Mouse (Mus musculus) myocyte (in vitro differentiated cells): Measurements from ENCODE around the gene Epha6. TPM values are rescaled to one million over a fixed set of nuclear protein-coding genes. Genes with fewer than 3 reads are reported as not detected.

Experiments
- H3K27me3 ChIP-seq: one replicate; pipeline ENCODE4 v1.6.1; 2011; ENCODE audit not compliant: control insufficient read depth, insufficient read depth, insufficient read length
- H3K36me3 ChIP-seq: one replicate; pipeline ENCODE4 v1.6.1; 2011; ENCODE audit not compliant: control insufficient read depth, insufficient read depth
- H3K4me2 ChIP-seq: one replicate; pipeline ENCODE4 v1.6.1; 2011; ENCODE audit warnings: low read depth, control low read depth
- H3K4me3 ChIP-seq: one replicate; pipeline ENCODE4 v1.5.1; 2011; ENCODE audit warnings: mild to moderate bottlenecking, control low read depth, moderate library complexity
- H3K79me2 ChIP-seq: one replicate; pipeline ENCODE4 v1.6.1; 2011; ENCODE audit not compliant: control insufficient read depth, insufficient read depth
- H3ac ChIP-seq: one replicate; pipeline ENCODE4 v1.6.1; 2011; ENCODE audit not compliant: control insufficient read depth, insufficient read length
- CEBPB ChIP-seq: IDR thresholded peaks from 2 replicates; pipeline ENCODE4 v1.6.1; 2011; ENCODE audit warnings: mild to moderate bottlenecking, moderate library complexity; ENCODE audit not compliant: poor library complexity, insufficient read depth, severe bottlenecking
- E2F4 ChIP-seq: IDR thresholded peaks from one replicate; pipeline ENCODE4 v1.6.1; 2011; ENCODE audit warnings: mild to moderate bottlenecking, control low read depth, moderate library complexity; ENCODE audit not compliant: insufficient read depth
- MAX ChIP-seq: IDR thresholded peaks from one replicate; pipeline ENCODE4 v1.6.1; 2011; ENCODE audit warnings: low read depth, mild to moderate bottlenecking, control low read depth
- MYOD1 ChIP-seq, 3 experiments: IDR thresholded peaks; one replicate each; pipeline ENCODE4 v1.6.1; 2011; ENCODE audit warnings: control low read depth in 2 of 3, low read depth in 2 of 3, mild to moderate bottlenecking in 2 of 3, moderate library complexity in 1 of 3; ENCODE audit not compliant: insufficient read length in 2 of 3, control insufficient read depth in 1 of 3
- MYOG ChIP-seq, 3 experiments: IDR thresholded peaks; one replicate each; pipeline ENCODE4 v1.6.1; 2011; ENCODE audit warnings: control low read depth in 2 of 3, low read depth in 2 of 3, mild to moderate bottlenecking in 2 of 3; ENCODE audit not compliant: insufficient read length in 2 of 3, control insufficient read depth in 1 of 3, insufficient read depth in 1 of 3
- POLR2A ChIP-seq: IDR thresholded peaks from one replicate; pipeline ENCODE4 v1.6.1; 2011; ENCODE audit warnings: low read depth, mild to moderate bottlenecking, control low read depth, moderate library complexity; ENCODE audit not compliant: insufficient read length
- POLR2AphosphoS2 ChIP-seq: IDR thresholded peaks from one replicate; pipeline ENCODE4 v1.6.1; 2011; ENCODE audit warnings: low read depth, control low read depth; ENCODE audit not compliant: insufficient read length
- REST ChIP-seq: IDR thresholded peaks from one replicate; pipeline ENCODE4 v1.6.1; 2011; ENCODE audit warnings: mild to moderate bottlenecking, control low read depth, moderate library complexity; ENCODE audit not compliant: insufficient read depth, insufficient read length
- SRF ChIP-seq: IDR thresholded peaks from one replicate; pipeline ENCODE4 v1.6.1; 2011; ENCODE audit warnings: low read depth; ENCODE audit not compliant: control insufficient read depth, insufficient read length
- TCF12 ChIP-seq: IDR thresholded peaks from one replicate; pipeline ENCODE4 v1.6.1; 2011; ENCODE audit warnings: mild to moderate bottlenecking, control low read depth; ENCODE audit not compliant: poor library complexity, insufficient read depth, severe bottlenecking
- TCF3 ChIP-seq: IDR thresholded peaks from one replicate; pipeline ENCODE4 v1.6.1; 2011; ENCODE audit warnings: low read depth, control low read depth; ENCODE audit not compliant: insufficient read length
- USF1 ChIP-seq: IDR thresholded peaks from one replicate; pipeline ENCODE4 v1.6.1; 2011; ENCODE audit warnings: low read depth, mild to moderate bottlenecking, control low read depth, moderate library complexity
- polyA plus RNA-seq: library from polyadenylated mRNA; unstranded; fragments of >200 nt; fragmentation: generic; extraction: Trizol; gene quantifications from one replicate; pipeline ENCODE4 v1.2.1, GENCODE M21; 2012; ENCODE audit warnings: missing spikeins

The Epha6 gene
- polyA plus RNA-seq, 1 experiment = not detected

DNA sequence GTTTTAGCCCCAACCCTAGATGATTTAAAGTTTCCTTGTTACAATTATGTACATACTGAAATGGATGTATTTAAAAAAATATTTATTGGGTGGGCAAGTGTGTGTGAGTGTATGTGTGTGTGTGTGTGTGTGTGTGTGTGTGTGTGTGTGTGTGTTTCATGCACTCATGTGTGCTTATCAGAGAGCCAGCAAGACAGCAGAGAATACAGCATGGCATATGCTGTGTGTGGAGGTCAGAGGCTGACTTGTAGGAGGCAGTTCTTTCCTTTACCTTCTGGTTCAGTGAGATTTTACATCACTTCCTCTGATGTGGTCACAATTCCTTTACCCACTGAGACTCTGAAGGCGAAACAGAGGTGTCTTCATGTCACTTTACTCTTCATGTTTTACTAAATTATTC, 321.4 kb downstream of the Epha6 start:
- Histone ChIP-seq H3K27me3 (no peaks in the 10 kb centered on the region), H3ac (no peak overlapping the region)
- TF ChIP-seq MAX (no peak), REST (no peak), POLR2A (no peak), TCF3 (no peak), E2F4 (no peak), USF1 (no peak), MYOG (IDR thresholded peaks at IDR 0.05; ENCODE audit: control insufficient read depth in 1 of 3, insufficient read depth in 1 of 3, insufficient read length in 2 of 3, low read depth in 2 of 3) (no peak), CEBPB (no peak), POLR2AphosphoS2 (no peak), SRF (no peak), TCF12 (no peak), MYOD1 (IDR thresholded peaks at IDR 0.05; ENCODE audit: control insufficient read depth in 1 of 3, insufficient read length in 2 of 3, low read depth in 2 of 3) (no peak)

DNA sequence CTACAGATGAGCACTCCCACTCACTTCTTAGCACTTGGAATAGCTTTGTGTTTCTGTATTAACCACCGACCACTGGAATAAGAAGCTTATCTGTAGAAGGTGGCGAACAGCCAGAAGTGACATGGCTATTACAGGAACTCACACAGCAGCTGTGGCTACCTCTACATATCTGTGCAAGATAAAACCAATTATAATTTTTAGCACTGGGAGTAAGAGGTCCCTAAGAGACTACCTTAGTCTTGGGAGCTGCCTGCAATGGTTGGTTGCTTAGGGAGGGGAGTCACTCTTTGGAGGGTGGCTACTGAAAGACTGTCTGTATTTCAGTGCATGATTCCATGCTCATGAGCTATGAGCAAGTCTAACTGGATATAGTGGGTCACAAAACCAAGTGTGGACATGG, 331.2 kb downstream of the Epha6 start:
- Histone ChIP-seq H3K36me3 (no peaks in the 10 kb centered on the region), H3K79me2 (no peaks in the 10 kb centered on the region), H3K4me2 (no peak overlapping the region), H3ac (no peak overlapping the region), H3K27me3 (no peaks in the 10 kb centered on the region), H3K4me3 (no peak overlapping the region)
- TF ChIP-seq SRF (no peak), REST (no peak), CEBPB (no peak), POLR2A (no peak), POLR2AphosphoS2 (no peak), USF1 (no peak), E2F4 (no peak), MYOD1 (IDR thresholded peaks at IDR 0.05; ENCODE audit: control insufficient read depth in 1 of 3, insufficient read length in 2 of 3, low read depth in 2 of 3) (no peak), TCF3 (no peak), TCF12 (no peak), MAX (no peak), MYOG (IDR thresholded peaks at IDR 0.05; ENCODE audit: control insufficient read depth in 1 of 3, insufficient read depth in 1 of 3, insufficient read length in 2 of 3, low read depth in 2 of 3) (no peak)

More for the DNA sequence above, 321.4 kb downstream of the Epha6 start:
- no peaks in the 10 kb centered on the region for H3K36me3 ChIP-seq
- no peaks in the 10 kb centered on the region for H3K79me2 ChIP-seq
- no peak overlapping the region for H3K4me3 ChIP-seq
- H3K4me2 ChIP-seq = no peak overlapping the region

DNA sequence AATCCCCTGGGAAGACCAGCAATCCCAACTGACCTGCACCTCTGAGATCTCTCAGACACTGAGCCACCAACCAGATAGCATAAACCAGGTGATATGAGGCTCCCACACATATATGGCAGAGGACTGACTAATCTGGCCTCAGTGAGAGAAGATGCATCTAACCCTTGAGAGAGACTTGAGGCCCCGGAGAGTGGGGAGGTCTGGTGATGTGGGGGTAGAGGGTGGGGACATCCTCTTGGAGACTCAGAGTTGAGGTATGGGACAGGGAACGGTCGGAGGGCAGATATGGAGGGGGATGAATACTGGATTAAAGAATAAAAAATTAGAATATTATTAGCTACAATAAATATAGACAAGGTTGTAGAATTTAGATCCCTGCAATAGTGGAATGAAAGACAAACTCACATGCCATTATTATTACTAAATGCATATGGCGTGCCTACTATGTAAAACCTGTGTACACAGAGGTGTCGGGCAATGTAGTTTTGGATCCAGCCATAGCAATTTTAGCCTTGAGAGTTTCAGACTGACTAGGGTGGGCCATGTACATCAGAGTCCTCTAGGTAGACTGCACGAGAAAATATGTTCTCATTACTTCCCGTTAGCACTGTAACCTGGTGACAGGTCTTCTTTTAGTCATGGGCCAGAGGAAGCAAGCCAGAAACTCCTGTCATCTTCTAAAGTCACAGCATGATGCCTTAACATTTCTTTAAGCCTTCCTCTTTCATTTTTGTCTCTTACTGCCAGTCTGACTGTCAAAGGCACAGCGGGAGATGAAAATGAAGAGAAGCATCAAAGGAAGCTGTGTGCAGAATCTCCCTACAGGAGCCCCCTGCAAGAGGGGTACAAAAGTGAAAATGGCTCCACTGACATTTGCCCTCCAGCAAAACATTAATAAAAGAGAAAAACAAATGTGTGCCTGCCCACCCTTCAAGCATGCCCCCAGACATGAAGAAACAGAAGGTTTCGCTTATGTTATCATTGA, 338.7 kb downstream of the Epha6 start:
- Histone ChIP-seq H3K27me3 (no peaks in the 10 kb centered on the region), H3K79me2 (no peaks in the 10 kb centered on the region), H3ac (no peak overlapping the region), H3K36me3 (no peaks in the 10 kb centered on the region), H3K4me3 (no peak overlapping the region), H3K4me2 (no peak overlapping the region)
- TF ChIP-seq E2F4 = no peak
- no peak for TF ChIP-seq USF1
- TF ChIP-seq MYOG (IDR thresholded peaks at IDR 0.05; ENCODE audit: control insufficient read depth in 1 of 3, insufficient read depth in 1 of 3, insufficient read length in 2 of 3, low read depth in 2 of 3) = no peak
- no peak for TF ChIP-seq SRF
- no peak for TF ChIP-seq MYOD1 (IDR thresholded peaks at IDR 0.05; ENCODE audit: control insufficient read depth in 1 of 3, insufficient read length in 2 of 3, low read depth in 2 of 3)
- no peak for TF ChIP-seq POLR2AphosphoS2
- no peak for TF ChIP-seq POLR2A
- no peak for TF ChIP-seq REST
- no peak for TF ChIP-seq MAX
- no peak for TF ChIP-seq CEBPB
- TF ChIP-seq TCF12 = no peak
- no peak for TF ChIP-seq TCF3

DNA sequence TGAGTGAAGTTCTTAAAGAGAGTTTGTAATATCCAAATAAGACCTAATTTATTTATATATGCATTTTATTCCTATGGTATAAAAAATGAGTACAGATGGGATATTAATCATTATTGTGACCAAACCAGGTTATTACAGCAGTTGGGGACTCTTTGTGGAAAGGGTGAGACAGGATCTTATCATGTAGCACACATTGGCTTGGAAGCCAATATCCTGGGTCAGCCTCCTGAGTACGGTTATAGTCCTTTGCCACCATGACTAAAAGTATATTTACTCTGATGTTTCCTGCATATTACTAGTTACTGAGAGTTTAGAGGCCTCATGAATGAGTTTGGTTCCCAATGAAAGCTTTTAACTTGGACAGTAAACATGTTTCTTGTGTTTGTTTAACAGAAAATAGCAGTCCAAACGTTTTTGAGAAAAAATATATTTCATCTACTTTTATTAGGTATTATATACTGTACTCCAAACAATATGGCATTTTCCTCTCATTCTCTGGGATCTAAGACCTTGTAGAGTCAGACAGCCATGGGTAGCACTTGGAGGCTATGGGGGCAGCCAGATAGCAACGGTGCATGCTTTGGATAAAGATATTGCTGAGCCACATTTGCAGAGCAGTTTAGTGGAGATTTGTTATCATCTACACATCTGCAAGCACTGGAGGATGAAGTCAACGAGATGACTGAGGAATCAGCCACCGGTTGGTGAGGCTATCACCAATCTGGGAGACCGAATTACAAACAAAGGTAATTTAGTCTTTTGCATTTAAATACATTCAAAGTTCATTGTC, 340.4 kb downstream of the Epha6 start:
- Histone ChIP-seq H3ac (no peak overlapping the region), H3K27me3 (no peaks in the 10 kb centered on the region), H3K79me2 (no peaks in the 10 kb centered on the region), H3K36me3 (no peaks in the 10 kb centered on the region), H3K4me3 (no peak overlapping the region), H3K4me2 (no peak overlapping the region)
- no peak for TF ChIP-seq CEBPB
- TF ChIP-seq TCF12 = no peak
